Mouse (Mus musculus): Measurements from ENCODE around the gene Mcoln2. TPM values are rescaled to one million over a fixed set of nuclear protein-coding genes. Genes with fewer than 3 reads are reported as not detected.

Mcoln2 gene
- total RNA-seq, 2 experiments from 2014 or later, result 0.42 TPM; not detected in 1

DNA sequence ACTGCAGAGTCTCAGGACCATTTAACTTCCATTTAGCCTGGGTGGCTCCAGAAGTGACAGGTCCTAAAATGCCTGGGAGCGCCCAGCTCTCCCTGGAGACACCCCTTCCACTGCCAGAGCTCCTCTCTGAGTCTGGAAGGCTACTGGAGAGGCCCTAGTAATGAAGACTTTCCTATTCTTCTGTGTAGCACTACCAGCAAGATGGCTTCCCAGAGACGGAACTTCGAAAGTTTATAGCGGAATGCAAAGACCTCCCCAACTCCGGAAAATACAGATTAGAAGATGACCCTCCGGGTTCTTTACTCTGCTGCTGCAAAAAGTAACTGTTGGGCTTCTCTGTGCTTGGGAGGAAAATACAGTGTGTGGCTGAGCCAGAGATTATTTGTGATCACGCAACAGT is 9.4 kb upstream of the Mcoln2 start:
- intact Hi-C loops (cut with DNase I), result no loop called here
- DNase-seq (ENCODE audit: low spot score), result no peak

DNA sequence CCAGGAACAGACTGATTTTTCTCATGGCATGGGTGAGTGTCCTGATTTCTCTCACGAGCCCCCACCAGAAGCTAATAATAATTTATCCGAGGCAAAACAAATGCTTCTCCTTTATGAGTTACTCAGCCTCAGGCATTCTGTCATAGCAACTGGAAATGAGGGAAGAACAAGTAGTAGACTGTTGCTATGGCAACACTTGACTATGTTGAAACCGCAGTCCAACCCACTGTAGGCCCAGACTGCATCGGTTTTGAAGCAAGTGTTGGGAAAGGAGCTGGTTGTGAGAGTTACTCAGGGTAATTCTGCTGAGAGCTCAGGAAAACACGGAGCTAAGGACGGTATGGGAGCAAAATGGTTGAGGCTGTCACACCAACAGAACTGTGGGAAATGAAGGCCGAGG is 7.1 kb upstream of the Mcoln2 start:
- intact Hi-C loops (cut with DNase I), result no loop called here
- no peak for DNase-seq (ENCODE audit: low spot score)

DNA sequence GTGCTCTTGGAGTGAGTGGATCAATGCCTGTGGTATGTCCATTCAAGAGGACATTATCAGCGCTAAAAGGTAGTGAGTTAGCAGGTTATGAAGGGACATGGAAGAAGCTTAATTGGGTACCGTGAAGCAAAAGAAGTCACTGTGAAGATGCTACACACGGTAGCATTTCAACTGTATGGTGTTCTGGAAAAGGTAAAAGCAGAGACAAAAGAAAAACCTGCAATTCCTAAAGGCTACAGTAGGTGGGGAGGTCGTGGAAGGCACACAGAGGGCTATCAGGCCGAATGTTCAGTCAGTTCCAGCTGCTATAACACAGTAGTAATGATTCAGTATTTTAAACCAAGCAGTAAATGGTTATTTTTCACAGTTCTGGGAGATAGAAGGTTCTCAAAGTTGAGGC is 4.1 kb upstream of the Mcoln2 start:
- intact Hi-C loops (cut with DNase I), result no loop called here

DNA sequence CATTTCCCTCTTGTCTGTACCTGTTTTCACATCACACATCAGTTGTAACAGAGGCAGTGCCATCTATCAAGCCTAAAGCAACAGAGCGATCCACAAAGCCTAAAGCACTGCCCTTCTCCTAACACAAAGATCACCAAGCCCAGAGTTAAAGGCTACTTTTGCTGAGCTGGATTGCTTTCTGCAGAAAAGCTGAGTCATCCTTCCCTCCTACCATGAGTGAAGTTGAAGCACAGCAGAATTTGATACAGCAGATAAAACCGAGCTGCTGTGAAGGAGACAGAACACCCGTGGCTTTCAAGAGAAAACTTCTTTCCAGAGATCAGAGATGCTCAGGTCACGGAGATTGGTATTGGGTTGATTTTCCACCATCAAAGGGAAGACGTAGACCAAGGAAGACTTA is 3.5 kb upstream of the Mcoln2 start:
- DNase-seq (ENCODE audit: low spot score), result no peak
- intact Hi-C loops (cut with DNase I), result no loop called here

More for the DNA sequence above, 4.1 kb upstream of the Mcoln2 start:
- no peak for DNase-seq (ENCODE audit: low spot score)

DNA sequence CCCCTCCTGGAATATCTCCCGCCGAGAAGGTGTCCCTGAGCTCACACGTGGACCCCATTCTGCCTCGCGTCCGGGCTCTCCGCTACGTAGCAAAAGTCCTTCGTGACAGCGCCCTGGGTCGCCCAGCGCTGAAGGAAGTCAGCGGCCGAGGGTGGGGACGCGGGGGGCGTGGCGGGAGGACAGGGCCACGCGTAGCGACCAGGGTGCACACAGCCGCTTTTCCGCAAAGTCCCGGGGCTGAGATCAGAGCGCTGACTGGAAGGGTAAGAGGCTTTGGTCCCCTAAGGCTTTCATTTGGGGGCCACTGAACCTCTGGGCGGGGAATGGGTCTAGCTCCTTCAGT is 396 bp downstream of the Mcoln2 start:
- DNase-seq (ENCODE audit: low spot score), result peak; percentile 16
- intact Hi-C loops (cut with DNase I), result no loop called here

DNA sequence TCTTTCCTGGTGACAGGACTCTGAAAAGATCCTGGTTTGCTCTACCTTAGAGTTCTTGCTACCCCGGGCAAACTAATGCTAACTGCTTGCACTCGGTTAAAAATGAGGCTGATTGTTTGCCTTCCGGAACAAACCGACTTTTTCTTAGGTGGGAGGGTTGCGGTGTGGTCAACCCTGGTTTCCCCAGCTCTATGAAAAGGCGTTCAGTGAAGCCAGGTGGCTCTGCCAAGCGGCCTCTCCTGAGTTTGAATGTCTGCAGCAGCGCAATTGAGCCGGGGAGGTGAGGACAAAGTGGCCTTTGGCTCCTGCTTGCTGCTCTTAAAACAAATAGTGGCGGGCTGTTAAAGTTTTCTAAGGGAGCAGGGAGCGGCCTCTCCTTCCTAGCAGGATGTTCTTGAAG is 927 bp downstream of the Mcoln2 start:
- DNase-seq (ENCODE audit: low spot score), result no peak
- intact Hi-C loops (cut with DNase I), result no loop called here

DNA sequence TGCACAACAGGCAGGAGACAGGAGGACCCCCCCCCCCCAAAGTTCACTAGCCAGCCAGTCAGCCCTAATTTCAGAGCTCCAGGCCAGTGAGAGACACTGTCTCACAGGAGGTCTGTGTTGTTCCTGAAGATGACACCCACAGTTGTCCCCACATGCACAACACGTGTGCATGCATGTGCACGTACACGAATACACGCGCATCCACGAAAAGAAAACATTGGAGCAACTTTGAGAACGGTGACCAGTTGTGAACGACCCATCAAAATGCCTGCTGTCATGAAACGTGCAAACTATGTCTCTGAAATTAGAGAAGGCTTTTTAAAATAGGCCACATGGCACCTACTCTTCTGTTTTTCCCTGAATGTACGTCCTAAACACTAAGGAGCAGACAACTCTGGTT is 1.7 kb downstream of the Mcoln2 start:
- no peak for DNase-seq (ENCODE audit: low spot score)
- intact Hi-C loops (cut with DNase I), result no loop called here

DNA sequence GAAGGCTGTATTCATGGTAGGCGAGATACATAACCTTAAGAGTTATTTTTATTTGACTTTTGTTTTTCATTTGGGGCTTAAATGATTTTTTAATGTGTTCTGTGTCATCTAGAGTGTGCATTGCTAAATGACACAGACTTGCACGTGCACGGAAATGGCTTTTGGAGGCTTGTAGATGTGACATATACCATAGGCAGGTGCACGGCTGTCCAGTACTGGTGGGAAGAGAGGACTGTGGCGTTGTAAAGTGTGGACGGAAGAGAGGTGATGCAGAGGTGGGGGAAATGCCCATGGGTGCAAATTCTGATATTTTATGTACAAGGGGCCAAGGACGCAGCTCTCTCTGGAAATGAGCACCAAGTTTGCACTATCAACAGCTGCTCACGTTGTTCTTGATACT is 2.1 kb downstream of the Mcoln2 start:
- no peak for DNase-seq (ENCODE audit: low spot score)
- intact Hi-C loops (cut with DNase I), result no loop called here

DNA sequence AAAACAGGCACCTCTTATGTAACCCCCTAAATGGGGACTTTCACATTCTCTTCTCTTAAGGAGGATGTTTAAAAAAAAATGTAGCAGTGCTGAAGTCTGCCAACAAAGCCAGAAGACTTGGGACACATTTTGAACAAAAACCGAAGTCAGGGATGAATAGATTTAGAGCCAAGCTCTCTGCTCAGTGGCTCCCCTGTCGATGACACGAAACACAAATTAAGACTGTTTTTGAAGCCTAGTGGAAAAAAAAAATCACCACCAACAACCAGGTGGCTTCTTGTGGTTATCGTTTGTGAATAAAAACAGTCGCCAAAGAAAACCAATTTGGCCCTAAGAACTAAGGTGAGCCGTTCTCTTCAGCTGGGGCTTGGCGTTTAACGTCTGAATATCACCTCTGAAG is 2.7 kb downstream of the Mcoln2 start:
- DNase-seq (ENCODE audit: low spot score), result no peak
- intact Hi-C loops (cut with DNase I), result no loop called here

DNA sequence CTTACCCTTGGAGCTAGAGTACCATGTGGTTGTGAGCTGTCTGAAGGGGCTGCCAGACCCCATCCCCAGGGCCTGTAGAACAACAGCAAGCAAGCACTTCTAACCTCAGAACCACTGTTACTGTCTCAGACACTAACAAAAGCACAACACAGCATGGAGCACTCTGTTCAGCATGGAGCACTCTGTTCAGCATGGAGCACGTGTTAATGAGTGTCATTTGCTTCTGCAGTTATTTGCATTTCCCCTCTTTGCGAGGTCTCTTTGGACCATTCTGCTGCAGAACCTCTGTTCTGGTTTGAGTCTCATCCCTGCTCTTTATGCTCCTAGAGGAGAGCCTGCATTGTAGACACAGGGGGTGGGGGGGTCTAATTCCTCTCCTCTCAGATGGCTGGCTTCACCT is 3.3 kb downstream of the Mcoln2 start:
- intact Hi-C loops (cut with DNase I), result no loop called here
- DNase-seq (ENCODE audit: low spot score), result no peak

DNA sequence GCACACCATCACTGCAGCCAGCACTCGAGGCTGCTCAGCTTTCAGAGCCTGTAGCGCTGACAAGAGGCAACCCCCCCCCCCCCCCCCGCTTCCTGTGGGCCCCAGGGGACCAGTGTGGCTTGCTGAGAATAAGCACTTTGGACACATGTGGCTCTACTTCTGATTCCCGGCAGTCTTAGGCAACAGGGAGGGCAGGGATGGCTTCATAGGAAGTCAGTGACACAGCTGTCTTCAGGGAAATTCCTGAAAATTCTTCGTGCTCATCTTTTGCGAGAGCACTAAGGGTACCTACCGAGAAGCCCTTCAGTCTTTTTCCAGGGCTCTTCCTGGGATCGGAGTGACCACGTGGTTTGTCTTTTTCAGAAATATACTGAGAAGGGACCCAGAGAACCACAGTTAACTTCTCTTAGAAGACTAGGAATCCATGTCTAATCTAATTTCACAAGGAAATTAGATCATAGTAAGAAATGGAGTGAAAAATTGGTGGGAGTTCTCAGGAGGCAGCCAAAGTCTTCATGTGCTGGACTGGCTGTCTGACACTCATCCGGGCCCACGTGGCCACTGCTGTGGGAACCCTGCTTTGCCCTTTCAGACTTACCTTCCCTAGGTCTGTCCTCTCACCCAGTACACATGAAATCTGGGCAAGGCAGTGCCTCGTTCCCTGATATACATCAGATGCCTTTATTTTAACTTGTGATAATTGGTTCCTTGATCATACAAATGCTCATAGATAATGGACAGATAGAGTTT is 4.4 kb downstream of the Mcoln2 start:
- DNase-seq (ENCODE audit: low spot score), result no peak
- intact Hi-C loops (cut with DNase I), result no loop called here

DNA sequence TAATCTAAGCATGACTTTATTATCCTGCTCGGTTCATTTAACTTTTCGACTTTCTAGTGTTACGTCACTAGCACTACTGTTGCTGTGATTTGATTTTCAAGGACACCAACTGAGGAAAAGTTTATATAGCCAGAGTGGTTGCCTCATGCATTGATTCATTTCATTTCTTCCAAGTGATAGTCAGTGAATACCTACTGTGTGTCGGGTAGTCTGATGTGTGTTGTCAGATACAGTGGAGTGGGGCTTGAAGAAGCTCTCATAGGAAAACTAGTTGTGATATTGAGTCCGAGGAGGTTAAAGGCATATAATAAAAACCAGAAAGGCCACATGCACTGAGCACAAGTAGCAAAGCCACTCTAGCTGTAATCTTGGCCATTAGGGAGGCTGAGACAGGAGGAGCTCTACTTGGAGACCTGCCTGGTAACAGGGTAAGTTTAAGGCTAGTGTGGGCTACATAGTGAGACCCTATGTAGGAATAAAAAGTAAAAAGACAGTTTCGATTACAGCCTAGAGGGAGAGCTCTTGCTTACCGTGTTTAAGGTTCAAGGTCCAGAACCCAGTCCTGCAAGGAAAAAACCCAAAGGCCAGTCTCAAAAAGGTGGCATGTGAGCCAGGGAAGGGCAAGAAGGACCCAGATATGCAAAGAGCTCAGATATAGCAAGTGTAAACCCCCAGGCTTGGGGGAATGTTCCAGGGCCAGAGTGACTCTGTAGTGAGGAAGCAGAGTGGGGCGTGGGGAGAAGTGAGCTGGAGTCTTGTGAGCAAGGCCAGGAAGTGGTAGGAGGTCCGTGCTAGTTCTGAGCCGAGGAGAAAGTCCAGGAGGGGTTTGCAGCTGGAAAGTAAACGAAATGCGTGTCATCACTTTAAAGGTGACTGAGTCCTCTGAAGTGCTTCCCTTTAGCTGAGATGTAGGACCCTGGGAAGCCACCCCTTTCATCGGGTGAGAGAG is 6.3 kb downstream of the Mcoln2 start:
- intact Hi-C loops (cut with DNase I), result no loop called here
- DNase-seq (ENCODE audit: low spot score), result no peak

DNA sequence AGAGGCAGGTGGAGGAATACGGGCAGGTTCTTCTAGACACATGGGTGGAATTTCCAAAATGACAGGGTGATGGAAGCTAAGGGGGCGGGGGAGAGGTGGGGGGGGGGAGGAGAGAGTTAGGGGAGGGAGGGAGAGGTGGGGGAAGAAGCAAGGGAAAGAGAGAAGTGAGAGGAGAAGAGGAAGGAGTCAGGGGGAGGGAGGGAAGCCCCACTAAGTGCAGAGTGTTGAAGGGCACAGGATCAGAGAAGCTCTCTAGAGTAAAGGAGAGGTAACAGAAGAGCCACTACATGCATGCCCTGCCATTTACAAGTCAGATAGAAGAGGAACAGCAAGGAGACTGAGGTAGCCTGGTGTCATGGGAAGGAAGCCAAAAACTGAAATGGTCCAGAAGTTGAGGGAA is 7.2 kb downstream of the Mcoln2 start:
- intact Hi-C loops (cut with DNase I), result no loop called here

DNA sequence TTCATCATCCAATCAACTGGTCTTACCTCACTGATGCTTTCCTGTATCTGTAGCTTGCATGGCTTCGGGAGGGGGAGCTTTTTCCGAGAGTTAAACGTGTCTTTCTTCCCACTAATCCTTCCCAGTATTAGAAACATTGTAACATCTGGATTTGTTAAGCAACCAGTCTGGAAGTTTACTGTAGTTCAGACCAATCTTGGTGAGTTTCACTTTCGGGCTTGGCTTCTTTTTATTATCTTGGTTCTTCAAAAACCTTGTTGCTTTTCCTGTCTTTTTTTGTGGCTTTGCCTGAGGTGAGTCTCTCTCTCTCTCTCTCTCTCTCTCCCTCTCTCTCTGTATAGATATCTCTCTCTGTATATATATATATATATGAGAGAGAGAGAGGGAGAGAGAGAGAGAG is 8.4 kb downstream of the Mcoln2 start:
- no peak for DNase-seq (ENCODE audit: low spot score)
- intact Hi-C loops (cut with DNase I), result no loop called here

More for the DNA sequence above, 7.2 kb downstream of the Mcoln2 start:
- DNase-seq (ENCODE audit: low spot score), result no peak

DNA sequence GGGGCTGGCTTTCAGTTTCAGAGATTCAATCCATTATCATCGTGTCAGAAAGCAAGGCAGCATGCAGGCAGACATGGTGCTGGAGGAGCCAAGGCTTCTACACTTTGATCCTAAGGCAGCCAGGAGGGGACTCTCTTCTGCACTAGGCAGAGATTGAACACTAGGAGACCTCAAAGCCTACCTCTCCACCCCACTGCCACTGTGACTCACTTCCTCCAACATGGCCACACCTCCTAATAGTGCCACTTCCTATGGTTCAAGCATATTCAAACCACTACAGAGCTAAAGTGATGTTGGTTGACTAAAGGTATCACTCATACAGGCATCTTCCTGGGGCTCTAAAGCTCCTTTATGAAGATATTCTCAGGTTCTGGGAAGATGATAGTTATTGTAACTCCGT is 9.7 kb downstream of the Mcoln2 start:
- intact Hi-C loops (cut with DNase I), result no loop called here
- DNase-seq (ENCODE audit: low spot score), result no peak

DNA sequence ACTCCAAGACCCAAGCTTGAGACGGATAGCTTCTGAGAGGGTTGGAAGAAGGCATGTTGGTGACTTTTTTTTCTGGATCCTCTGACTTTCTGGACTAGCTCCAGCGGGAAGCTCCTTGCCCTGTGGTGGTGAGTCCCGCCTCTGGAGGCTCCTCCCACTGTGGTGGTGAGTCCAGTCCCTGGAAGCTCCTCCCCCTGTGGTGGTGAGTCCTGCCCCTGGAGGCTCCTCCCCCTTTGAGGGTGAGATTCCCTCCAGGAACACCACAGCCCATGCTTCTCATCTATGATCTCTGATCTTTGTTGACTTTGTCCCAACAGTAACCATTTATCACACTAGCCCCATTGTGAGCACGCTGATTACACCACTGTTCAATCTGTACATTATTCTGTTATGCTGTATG is 12.6 kb downstream of the Mcoln2 start:
- intact Hi-C loops (cut with DNase I), result no loop called here
- no peak for DNase-seq (ENCODE audit: low spot score)

DNA sequence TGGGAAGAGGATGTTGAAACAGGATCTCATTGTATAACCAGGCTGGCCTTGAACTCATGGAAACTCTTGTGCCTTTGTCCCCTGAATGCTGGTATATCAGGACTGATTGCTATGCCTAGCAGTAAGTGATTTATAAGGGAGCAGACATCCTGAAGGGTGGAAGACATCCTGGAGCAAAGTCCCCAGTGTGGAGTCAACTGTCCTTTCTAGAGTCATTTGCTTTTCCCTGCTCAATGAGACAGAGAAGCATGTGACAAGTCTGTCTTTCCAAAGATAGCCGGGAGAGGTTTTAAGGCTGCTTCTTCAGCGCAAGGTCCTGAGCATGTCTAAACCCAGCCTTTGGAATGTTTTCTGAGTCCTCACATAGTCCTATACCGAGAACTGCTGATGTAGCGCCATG is 19.7 kb downstream of the Mcoln2 start:
- intact Hi-C loops (cut with DNase I), result no loop called here
- DNase-seq (ENCODE audit: low spot score), result no peak

DNA sequence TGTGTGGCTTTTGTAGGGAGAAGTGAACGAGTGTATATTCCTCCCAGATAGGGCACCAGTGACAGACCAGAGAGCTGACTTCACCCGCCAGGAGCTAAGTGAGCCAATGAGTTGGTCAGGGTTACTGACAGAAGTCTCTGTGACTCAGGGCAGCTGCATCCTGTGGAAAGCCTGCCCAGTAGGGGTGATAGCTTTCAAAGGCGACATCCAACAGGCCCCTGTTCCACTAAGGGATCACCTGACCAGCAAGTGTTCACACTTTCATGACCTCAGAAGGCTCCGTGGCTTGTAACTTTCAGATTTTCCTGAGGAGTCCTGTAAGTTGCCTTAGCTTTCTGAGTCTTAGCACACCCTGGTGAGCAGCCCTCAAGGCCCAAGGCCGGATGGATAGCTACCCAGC is 23.4 kb downstream of the Mcoln2 start:
- intact Hi-C loops (cut with DNase I), result loop anchor here (10.0 kb wide), 1 partner anchor 68 kb away; the partner anchor contains the start of gene Wdr63

DNA sequence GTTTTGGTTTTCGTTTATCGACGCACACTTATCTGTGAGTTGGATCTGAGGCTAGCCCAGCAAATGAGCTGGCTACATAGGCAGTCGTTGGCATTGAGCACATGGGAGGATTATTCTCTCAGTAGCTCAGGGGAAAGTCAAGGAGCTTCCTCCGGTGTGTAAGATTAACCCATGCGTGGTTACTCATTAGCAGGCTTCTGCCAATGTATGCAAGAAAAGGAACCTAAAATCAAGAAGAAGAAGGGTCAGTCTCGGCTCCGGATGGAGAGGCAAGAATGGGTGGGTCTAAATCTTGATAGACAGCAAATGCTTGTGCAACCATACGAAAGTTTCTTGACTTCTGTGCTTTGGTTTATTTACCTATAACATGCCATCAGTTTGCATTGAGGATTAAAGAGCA is 24.6 kb downstream of the Mcoln2 start:
- no peak for DNase-seq (ENCODE audit: low spot score)
- intact Hi-C loops (cut with DNase I), result loop anchor here (10.0 kb wide), 1 partner anchor 69 kb away; the partner anchor contains the start of gene Wdr63

More for the DNA sequence above, 23.4 kb downstream of the Mcoln2 start:
- DNase-seq (ENCODE audit: low spot score), result no peak

DNA sequence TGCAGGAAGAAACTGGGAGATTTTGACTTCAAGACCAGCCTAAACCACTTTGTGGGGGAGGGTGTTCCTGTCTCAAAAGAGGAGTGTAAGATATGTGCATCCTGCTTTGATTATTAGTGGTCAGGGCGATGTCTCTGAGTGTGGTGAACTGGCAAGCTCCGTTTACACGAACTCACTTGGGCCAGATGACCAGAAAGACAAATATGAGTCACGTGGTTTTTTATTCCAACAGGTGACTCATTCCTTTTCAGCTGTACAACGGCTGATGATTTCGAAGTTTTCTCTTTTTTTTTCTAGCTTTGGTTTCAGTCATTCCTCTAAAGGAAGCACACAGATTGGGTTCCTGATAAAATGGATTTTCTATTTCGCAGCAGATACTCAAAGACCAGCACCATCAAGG is 27.7 kb downstream of the Mcoln2 start:
- intact Hi-C loops (cut with DNase I), result loop anchor here (2.0 to 10.0 kb wide), 2 partner anchors 72 to 236 kb away; partner anchors contain the start of gene Wdr63
- no peak for DNase-seq (ENCODE audit: low spot score)
